Mouse (Mus musculus): ENCODE measurements at regions not wholly inside any gene's neighbourhood (a gene's known extent, or its start where the extent isn't known, plus 50 kb on each side); places are given as distances from the start of the nearest gene placed in this dataset.
"Not testable (repeated sequence)": the region's sequence is repeated elsewhere in the genome, so short reads cannot be mapped to it uniquely, and the experiment has no call there.

DNA sequence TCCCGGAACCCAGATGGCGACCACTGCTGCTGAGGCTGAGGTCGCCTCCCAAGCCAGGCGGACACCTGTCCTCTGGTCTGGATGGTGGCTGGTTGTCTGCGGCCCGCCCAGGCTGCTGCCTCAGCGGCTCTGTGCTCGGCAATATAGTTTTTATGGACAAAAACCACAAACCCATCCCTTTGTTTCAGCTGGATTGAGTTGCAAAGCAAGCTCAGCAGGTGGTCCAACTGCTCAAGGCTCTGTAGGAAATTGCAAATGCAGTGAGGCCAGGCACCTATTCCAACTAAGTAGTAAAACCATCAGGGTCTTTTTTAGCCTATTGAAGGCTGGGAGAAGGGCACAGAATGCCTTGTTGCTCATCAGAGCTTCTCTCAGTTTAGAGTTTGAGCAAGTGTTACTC is 1613.3 kb upstream of the Zeb2 start:
- in situ Hi-C loops (cut with MboI; ENCODE audit: low sequenced_read_pairs in 2 of 2, unreplicated experiment in 2 of 2); H3K9ac ChIP-seq (ENCODE audit: insufficient read depth, low read depth, low read length, poor library complexity, severe bottlenecking); H3K9me3 ChIP-seq (ENCODE audit: control insufficient read depth, insufficient read depth, low read depth, low read length); H3K4me1 ChIP-seq (ENCODE audit: control insufficient read depth in 2 of 2, insufficient read depth in 2 of 2, low read length in 2 of 2, poor library complexity in 1 of 2); H3K27ac ChIP-seq (ENCODE audit: insufficient read depth, low read depth, low read length, poor library complexity, severe bottlenecking); H3K36me3 ChIP-seq (ENCODE audit: control insufficient read depth, insufficient read depth, low read length, poor library complexity, severe bottlenecking); H3K4me3 ChIP-seq (ENCODE audit: insufficient read depth in 1 of 2, low read depth in 1 of 2, low read length in 2 of 2, poor library complexity in 1 of 2, severe bottlenecking in 1 of 2): not testable (repeated sequence)
- peak; percentile 46 for DNase-seq (ENCODE audit: low read depth, low spot score)

Measured in ES-E14 (cell line).